Mouse (Mus musculus) monocyte, adult 2 months (primary cell): ENCODE data around the gene Ndufa5.

Experiments
- DNase-seq, 2 experiments: peaks; one replicate each; pipeline ENCODE4 v3.0.0; 2022; ENCODE audit warnings: low spot score in 2 of 2, low read depth in 1 of 2

Gene Ndufa5

DNA sequence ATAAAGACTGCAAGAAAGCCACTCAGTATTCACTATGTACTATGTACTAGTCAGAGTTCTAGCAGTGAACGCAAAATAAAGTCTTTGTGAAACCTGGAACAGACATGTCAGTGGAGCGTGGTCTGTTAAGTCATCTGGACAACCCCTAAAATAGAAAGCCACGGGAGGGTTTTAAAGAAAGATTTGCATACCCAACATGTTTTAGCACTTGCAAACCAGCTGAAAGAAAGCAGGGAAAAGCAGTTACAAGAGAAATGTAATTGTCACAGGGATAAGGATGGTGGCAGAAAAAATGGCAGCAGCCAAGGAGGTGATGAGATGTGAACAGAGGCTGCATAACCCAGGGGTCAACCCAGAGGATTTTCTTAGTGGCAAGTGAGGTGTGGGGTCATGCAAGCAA is 2.1 kb downstream of the Ndufa5 start:
- DNase-seq: no peak

DNA sequence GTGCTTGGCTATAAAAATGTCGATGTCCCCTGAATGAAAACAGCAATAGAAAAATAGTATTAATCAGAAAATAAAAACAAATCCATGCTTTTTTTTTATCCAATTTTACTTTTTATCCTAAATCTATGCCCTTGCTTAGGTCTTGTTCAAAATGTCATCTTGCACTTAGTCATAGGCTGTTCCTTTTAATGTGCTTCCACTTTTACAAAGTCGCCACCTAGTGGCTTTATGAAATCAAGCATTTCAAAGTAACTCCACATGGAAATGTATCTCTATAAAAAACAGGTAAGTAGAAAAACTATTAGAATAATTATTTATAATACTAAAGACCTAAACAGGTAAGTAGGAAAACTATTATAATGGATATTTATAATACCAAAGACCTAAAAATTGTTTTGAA is 11.6 kb downstream of the Ndufa5 start:
- no peak for DNase-seq

DNA sequence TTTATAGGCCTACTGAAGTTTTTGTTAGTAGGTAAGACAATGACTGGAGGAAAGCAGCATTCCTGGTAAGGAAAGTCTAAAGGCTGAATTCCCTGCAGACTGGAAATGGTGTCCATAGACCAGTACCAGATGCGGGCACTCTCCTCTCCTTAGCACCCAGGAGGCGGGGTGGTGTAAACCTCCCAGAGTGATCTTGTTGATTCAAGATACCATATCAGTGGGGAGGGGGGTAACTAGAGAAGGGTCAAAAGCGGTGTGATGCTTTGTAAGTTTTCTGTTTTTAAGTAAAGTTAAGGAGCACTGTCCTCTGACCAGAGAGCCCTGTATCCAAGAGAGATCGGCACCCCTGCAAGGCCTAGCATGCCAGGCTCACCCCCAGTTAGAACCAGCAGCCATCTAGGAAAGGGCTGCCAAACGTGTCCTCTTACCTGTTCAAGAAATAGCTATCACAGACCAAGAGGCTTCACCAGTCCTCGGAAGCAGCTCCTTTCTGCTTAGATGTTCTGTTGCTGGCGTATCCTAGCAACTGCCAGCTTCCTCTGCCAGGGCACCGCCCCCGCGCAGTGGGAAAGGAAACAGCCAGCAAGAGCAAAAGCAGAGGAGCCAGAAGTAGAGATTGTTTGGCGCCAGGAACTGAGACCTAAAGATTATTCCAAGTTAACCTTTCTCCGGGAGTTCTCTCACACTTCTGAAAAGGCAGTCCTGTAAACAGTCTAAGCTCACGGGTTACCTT is 13.1 kb downstream of the Ndufa5 start, which contains the start of gene Iqub:
Gene Iqub, minus strand, starts transcription at position 516 of the 733 bp plus-strand sequence.
- no peak for DNase-seq

DNA sequence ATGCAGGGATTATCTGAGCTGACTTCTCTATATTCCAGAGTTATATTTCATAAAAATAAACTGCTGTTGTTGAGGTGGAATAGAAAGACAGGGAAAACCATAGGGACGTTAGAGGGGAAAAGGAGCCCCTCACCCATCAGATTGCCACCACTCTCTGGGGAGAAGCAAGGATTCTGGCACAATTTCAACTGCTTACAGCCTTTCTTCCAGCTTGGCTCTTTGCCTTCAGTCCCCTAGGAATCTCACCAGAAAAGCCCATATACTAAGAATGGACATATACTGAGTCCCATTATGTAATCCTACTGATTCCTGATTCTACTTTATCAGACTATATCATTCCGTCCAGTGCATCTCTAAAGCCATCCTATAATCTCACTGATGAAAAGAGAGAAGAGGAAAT is 23.7 kb downstream of the Ndufa5 start:
- DNase-seq: no peak

DNA sequence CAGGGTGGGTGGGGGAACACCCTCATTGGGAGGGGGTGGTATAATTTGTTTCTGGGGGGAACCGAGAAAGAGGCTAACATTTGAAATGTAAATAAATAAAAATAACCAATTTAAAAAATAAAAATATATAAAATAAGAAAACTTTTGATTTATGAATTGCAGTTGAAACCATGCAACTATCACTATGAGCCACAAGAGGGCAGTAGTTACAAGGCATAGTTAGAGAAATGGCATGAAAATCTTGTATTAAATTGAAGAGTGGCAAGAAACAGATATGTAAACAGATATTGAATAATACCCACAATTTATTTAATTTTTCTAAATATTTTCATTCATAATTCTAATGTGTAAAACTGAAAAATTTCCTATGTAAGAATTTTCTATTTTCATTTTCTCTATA is 37.5 kb downstream of the Ndufa5 start:
- no peak for DNase-seq

DNA sequence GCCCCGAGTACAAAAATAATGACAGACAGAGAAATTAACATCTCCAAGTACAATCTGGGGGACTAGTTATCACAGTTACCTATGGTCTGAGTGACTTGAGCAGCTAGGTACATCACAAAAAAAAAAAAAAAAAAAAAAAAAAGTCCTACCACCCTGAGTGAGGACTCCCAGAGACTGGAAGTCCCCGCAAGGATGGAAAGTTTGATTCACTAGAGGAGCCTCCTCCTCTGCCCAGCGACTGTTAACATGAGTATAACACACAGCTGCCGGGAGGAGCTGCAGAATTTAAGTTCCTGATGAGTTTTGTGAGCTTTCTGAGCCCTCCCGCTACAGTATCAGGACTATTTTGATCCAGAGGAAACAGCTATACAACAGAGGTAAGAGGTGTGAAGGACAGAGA is 41.3 kb downstream of the Ndufa5 start:
- DNase-seq: no peak

DNA sequence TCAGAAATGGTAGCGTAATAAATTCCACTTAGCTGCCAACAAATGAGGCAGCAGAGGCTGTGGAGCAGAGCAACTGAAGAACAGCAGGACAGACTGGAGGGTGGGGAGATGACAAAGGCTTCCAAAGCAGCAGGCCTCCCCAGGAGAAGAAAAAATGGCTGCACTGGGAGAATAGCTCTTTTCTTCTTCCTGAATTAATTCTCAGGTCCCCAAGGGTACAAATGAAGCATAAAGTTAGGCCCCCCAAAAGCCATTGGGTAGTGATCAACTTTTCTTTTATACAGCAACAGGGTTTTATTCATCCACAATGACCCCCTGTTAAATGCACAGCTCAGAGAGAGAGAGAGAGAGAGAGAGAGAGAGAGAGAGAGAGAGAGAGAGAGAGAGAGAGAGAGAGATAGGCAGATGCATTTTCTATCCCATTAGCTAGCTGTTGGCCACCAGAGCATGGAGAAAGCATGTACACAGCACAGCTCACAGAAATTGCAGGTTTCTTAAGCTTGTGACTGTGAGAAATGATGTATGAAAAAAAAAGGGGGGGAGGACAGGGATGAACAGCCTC is 57.2 kb downstream of the Ndufa5 start:
- DNase-seq: no peak

DNA sequence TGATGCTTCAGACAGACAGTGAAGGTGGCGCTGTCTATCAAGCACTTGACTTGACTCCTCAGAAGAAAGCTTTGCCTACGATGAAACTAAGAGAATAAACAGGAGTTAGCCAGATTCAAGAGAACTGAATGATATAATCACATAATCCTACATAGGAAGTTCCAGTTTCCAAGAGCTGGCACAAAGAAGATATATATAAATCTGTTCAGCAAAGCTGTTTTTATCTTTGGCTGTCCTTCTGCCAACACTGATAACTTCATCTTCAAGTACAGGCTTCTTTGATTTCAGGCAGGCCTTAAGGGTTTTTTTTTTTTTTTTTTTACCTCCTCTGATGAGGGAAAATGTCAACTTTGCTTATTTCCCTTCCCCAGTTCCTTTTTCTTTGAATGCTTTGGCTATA is 57.7 kb downstream of the Ndufa5 start:
- no peak for DNase-seq
